Mouse (Mus musculus): ENCODE measurements around the gene Dstyk.
"Not testable (repeated sequence)": the region's sequence is repeated elsewhere in the genome, so short reads cannot be mapped to it uniquely, and the experiment has no call there.

Gene Dstyk

GRCm38 (mm10) chr1:132436960-132437359, 19.6 kb downstream of the Dstyk start:
- ATAC-seq (ENCODE audit: low TSS enrichment): no peak

- ATAC-seq (ENCODE audit: low TSS enrichment): no peak
These were observed 20.0 kb downstream of the Dstyk start for GRCm38 (mm10) chr1:132437389-132437788.

- ATAC-seq (ENCODE audit: low TSS enrichment): no peak
These were observed 23.6 kb downstream of the Dstyk start for GRCm38 (mm10) chr1:132440896-132441435.

GRCm38 (mm10) chr1:132449742-132450141, 32.4 kb downstream of the Dstyk start:
- no peak for ATAC-seq (ENCODE audit: low TSS enrichment)

- no peak for ATAC-seq (ENCODE audit: low TSS enrichment)
These were observed 47.3 kb downstream of the Dstyk start for GRCm38 (mm10) chr1:132464651-132465050.

- no peak for ATAC-seq (ENCODE audit: low TSS enrichment)
These were observed 51.6 kb downstream of the Dstyk start for GRCm38 (mm10) chr1:132468926-132469325.

- no peak for ATAC-seq (ENCODE audit: low TSS enrichment)
These were observed 52.2 kb downstream of the Dstyk start for GRCm38 (mm10) chr1:132469519-132469918.

- ATAC-seq (ENCODE audit: low TSS enrichment): not testable (repeated sequence)
These were observed 52.7 kb downstream of the Dstyk start for GRCm38 (mm10) chr1:132470031-132470430.

- ATAC-seq (ENCODE audit: low TSS enrichment): no peak
These were observed 53.7 kb downstream of the Dstyk start for GRCm38 (mm10) chr1:132471032-132471431.

- ATAC-seq (ENCODE audit: low TSS enrichment): no peak
These were observed 54.1 kb downstream of the Dstyk start for GRCm38 (mm10) chr1:132471499-132471898.

- ATAC-seq (ENCODE audit: low TSS enrichment): no peak
These were observed 55.2 kb downstream of the Dstyk start for GRCm38 (mm10) chr1:132472537-132472936.

- no peak for ATAC-seq (ENCODE audit: low TSS enrichment)
These were observed 57.1 kb downstream of the Dstyk start for GRCm38 (mm10) chr1:132474496-132474895.

- peak; percentile 15; the same call in 1 of the 2 replicates for ATAC-seq (ENCODE audit: low TSS enrichment)
These were observed 59.2 kb downstream of the Dstyk start for GRCm38 (mm10) chr1:132476575-132476927.

- ATAC-seq (ENCODE audit: low TSS enrichment): peak; percentile 88
These were observed 59.8 kb downstream of the Dstyk start, which contains the start of gene Rbbp5 for GRCm38 (mm10) chr1:132476928-132477691. Gene Rbbp5, plus strand, starts transcription at chr1:132477365.

- no peak for ATAC-seq (ENCODE audit: low TSS enrichment)
These were observed 62.1 kb downstream of the Dstyk start for GRCm38 (mm10) chr1:132479438-132479837.

- no peak for ATAC-seq (ENCODE audit: low TSS enrichment)
These were observed 64.3 kb downstream of the Dstyk start for GRCm38 (mm10) chr1:132481619-132482018.

- no peak for ATAC-seq (ENCODE audit: low TSS enrichment)
These were observed 65.9 kb downstream of the Dstyk start for GRCm38 (mm10) chr1:132483234-132483633.

GRCm38 (mm10) chr1:132483759-132484158, 66.4 kb downstream of the Dstyk start:
- ATAC-seq (ENCODE audit: low TSS enrichment): no peak

GRCm38 (mm10) chr1:132500535-132500934, 83.2 kb downstream of the Dstyk start:
- ATAC-seq (ENCODE audit: low TSS enrichment): no peak

- no peak for ATAC-seq (ENCODE audit: low TSS enrichment)
These were observed 87.8 kb downstream of the Dstyk start for GRCm38 (mm10) chr1:132505155-132505554.

GRCm38 (mm10) chr1:132506058-132506457, 88.7 kb downstream of the Dstyk start, which contains the start of gene Tmem81:
Gene Tmem81, plus strand, starts transcription at chr1:132506230.
- ATAC-seq (ENCODE audit: low TSS enrichment): peak; percentile 60

- no peak for ATAC-seq (ENCODE audit: low TSS enrichment)
These were observed 89.3 kb downstream of the Dstyk start for GRCm38 (mm10) chr1:132506656-132507055.

- no peak for ATAC-seq (ENCODE audit: low TSS enrichment)
These were observed 92.4 kb downstream of the Dstyk start for GRCm38 (mm10) chr1:132509771-132510170.

All from frontal cortex, adult (tissue).